Mouse (Mus musculus): Measurements from ENCODE around the gene Lce1a2.

The Lce1a2 gene

DNA sequence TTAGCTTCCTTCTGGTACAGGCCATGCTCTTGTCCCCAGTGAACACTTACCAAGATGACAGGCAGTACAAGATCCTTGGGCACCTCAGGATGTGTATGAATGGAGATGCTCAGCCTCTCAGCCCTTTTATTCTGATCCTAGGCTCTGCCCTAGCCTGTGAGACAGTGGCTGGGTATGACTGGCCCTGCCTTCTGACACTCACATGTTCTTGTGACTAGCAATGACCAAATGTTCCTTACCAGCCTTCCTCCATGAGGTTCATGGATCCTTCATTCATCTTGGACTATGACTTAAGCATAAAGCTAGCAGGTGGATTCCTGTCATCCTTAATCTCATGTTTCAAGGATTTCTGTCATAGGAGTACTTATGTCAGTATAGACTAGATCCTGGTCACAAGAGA, at the start of gene Lce1a2:
Gene Lce1a2, minus strand, starts transcription at position 101 of the 400 bp plus-strand sequence.
- no peak for DNase-seq (ENCODE audit: low spot score in 2 of 2)

DNA sequence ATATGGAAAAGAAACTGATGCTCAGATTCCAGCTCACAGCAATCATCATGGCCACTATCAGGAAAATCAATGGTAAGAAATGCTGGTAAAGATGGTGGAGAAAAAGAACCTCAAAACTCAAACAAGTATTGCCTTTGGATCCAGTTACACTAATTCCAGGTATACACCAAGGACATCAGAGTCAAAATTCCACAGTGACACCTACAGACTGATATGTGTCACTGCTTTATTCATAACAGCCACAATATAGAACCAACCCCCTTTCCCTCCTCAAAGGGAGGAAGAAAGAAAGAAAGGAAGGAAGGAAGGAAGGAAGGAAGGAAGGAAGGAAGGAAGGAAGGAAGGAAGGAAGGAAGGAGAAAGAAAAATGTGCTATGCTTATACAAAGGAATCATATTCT, 45.0 kb upstream of the Lce1a2 start:
- no peak for DNase-seq (ENCODE audit: low spot score in 2 of 2)

DNA sequence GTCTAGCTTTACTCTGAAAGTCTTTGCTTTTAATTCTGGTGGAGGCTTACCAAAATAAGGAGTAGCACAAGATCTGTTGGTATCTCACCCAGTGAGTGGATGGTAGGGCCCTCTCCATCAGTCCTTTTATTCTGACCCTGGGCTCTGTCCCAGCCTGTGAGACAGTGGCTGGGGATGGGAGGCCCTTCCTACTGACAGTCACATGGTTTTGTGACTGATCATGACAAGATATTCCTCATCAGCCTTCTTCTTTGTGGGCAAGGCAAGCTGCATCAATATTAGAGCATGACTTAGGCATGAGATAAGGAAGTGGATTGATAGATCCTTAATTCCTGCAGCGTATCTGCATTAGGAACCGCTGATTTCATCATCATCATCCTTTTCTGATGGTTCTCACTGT, 38.9 kb upstream of the Lce1a2 start, which contains the start of gene Lce1e:
Gene Lce1e, minus strand, starts transcription at position 101 of the 400 bp plus-strand sequence.
- DNase-seq (ENCODE audit: low spot score in 2 of 2): no peak

DNA sequence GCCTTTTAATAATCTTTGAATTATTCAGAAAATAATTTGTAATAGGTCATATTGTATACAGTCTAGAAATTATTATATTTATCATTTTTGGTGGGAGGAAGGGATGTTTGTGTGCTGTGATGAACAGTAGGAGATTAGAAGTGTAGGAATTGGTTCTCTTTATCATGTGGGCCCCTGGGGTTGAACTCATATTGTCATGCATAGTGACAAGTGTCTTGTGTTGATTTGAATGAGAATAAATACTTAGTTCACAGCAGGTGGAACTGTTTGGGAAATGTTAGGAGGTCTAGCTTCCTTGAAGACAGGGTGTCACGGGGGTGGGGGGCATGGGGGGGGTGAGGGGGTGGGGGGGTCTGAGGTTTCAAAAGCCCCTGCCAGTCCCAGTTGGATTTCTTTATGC, 24.5 kb upstream of the Lce1a2 start:
- no peak for DNase-seq (ENCODE audit: low spot score in 2 of 2)

DNA sequence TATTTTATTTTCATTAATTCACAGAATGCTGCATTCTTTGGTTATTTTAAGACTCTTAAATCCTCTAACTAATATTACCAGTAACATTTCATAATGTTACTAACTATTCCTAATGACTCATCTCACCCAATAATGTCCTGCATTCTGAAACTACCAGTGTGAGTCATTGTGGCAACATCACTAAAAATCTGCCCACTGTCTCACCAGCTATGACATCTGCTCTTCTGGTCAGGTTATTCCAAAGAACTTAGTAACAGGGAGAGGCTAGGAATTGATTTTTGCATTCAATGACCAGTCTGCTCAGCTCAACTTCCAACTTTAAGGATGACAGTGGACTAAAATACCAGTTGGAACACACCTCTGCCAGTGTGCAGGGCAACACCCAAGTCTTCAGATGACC, 21.6 kb upstream of the Lce1a2 start:
- DNase-seq (ENCODE audit: low spot score in 2 of 2): no peak

- DNase-seq (ENCODE audit: low spot score in 2 of 2): peak in 1 of 2 experiments; percentile 16
Measured at GRCm38 (mm10) chr3:92689154-92689553, 19.0 kb upstream of the Lce1a2 start.

- no peak for DNase-seq (ENCODE audit: low spot score in 2 of 2)
Measured at GRCm38 (mm10) chr3:92687110-92687509, 17.0 kb upstream of the Lce1a2 start, which contains the start of gene Lce1d. Gene Lce1d (minus strand): TSS chr3:92687210.

DNA sequence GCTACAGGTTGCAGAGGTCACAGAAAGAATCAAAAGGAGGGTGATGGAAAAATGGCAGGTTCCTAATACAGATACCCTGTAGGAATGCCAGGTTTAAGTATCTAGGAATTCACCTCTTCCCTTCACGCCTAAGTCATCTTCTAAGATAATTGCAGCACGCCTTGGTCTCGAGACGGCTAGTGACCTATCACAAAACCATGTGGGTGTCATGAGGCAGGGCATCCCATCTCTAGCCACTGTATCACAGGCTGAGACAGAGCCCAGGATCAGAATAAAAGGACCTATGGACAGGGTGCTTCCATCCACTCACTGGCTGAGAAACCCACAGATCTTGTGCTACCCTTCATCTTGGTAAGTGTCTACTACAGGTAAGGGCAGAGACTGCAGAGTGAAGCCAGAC, 8.8 kb upstream of the Lce1a2 start, which contains the start of gene Lce1c:
Gene Lce1c, plus strand, starts transcription at position 301 of the 400 bp plus-strand sequence.
- no peak for DNase-seq (ENCODE audit: low spot score in 2 of 2)

DNA sequence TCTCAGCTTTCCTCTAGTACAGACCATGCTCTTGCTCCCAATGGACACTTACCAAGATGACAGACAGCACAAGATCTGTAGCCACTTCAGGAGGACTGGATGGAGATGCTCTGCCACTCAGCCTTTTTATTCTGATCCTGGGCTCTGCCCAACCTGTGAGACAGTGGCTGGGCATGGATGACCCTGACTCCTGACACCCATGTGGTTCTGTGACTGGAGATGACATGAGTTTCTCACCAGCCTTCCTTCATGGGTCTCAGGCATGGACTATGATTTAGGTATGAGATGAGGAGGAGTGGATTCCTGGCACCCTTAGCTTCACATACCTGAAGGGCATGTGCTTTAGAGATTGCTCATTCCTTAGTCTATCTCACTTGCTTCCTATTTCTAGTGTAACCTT, 13.3 kb downstream of the Lce1a2 start, which contains the start of gene Lce1b:
Gene Lce1b, minus strand, starts transcription at position 101 of the 400 bp plus-strand sequence.
- DNase-seq (ENCODE audit: low spot score in 2 of 2): no peak

GRCm38 (mm10) chr3:92648207-92648606, 21.9 kb downstream of the Lce1a2 start, which contains the start of gene Lce1a1:
Gene Lce1a1 (minus strand): TSS chr3:92648307.
- DNase-seq (ENCODE audit: low spot score in 2 of 2): no peak

DNA sequence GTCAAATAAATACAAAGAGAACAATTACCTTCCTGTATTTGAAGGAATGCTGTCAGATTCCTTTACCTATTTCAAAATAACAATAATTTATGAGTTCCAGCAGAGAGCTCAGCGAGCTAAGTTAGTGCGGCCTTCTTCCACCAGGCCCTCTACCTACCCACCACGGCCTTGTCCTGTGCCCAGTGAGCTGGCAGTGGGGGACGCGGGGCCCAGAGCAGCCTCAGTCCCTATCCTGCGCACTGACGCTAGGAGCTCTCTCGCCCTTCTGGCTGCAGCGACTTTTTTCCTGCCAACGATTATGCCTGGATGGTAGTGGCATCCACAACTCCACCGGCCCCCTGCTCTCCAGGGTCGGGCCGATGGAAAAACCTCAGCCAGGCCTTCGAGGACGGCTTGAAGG, 30.3 kb downstream of the Lce1a2 start:
- no peak for DNase-seq (ENCODE audit: low spot score in 2 of 2)

DNA sequence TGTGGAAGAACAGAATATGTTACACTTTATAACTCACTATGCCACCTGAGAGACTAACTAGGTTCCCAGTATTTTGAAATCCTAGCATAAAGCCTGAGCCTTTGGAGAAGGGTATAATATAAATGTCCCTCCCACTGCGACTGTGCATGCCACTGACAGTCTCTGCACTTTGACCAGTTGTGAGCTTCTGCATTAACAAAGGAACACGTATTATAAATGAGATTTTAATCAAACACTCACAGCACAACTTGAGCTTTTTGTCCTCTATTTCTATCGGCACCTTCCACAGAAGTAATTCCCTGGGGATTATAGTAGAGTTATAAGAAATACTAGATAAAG, 31.5 kb downstream of the Lce1a2 start:
- DNase-seq (ENCODE audit: low spot score in 2 of 2): no peak

- DNase-seq (ENCODE audit: low spot score in 2 of 2): no peak
Measured at GRCm38 (mm10) chr3:92637745-92638652, 32.1 kb downstream of the Lce1a2 start.

DNA sequence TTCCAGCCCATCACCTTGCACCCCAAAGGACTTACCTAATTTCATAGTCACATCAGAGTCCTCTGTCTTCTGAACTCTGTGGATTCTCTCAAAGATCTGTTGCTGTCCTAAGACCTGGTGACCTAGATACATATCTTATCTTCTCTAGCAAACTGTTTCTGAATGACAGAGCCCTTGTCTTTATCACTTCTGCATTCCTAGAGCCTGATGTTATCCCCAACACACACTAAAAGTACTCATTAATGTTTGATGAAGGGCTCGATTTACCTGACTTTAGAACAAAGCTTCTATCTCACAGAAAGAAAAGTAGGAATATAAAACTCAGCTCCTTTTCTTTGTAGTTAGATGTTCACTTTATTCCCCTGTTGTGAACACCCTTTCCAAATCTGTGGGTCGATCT, 48.6 kb downstream of the Lce1a2 start, which contains the start of gene Lce6a:
Gene Lce6a, minus strand, starts transcription at position 101 of the 400 bp plus-strand sequence.
- no peak for DNase-seq (ENCODE audit: low spot score in 2 of 2)
